Mouse (Mus musculus): ENCODE results near the gene Pmepa1. TPM values are rescaled to one million over a fixed set of nuclear protein-coding genes. Genes with fewer than 3 reads are reported as not detected.

Gene Pmepa1
- polyA plus RNA-seq, 1 experiment from 2014 or later, result 4.1 TPM

DNA sequence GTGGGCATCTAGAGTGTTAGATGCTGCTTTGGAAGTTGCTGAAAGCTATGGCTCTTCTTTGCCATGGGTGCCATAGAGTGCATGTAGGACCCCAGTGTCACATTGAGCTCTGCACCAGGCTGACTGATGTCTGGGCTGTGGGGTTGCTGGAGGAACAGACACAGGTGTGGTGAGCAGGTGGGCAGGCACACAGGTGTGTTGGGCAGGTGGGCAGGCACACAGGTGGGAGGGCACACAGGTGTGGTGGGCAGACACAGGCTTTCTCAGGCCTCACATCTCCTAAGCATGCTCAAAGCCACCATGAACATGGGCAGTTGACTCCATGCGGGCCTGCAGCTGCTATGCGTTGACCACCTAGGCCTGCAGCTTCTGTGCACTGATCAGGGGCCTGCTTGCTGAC lies 16.2 kb upstream of the Pmepa1 start:
- ATAC-seq (replicated peaks), result no peak
- H3K4me2 ChIP-seq, result no peak overlapping the region
- no peak overlapping the region for H3K4me3 ChIP-seq
- no peak overlapping the region for H3K9ac ChIP-seq
- H3K27ac ChIP-seq, result no peak overlapping the region
- H3K9me3 ChIP-seq, result no peaks in the 10 kb centered on the region
- 0 out of 2 replicates have a peak, but pooled peaks cover 2% of the 10 kb centered on the region for H3K4me1 ChIP-seq
- no peaks in the 10 kb centered on the region for H3K27me3 ChIP-seq (replicated peaks)
- 89% methylated on average over 2 of the region's 2 CpGs for WGBS
- H3K36me3 ChIP-seq (replicated peaks), result no peaks in the 10 kb centered on the region

GRCm38 (mm10) chr2:173290981-173291380 lies 14.6 kb upstream of the Pmepa1 start:
- WGBS, result 94% methylated on average over 11 of the region's 11 CpGs
- Histone ChIP-seq H3K36me3 (replicated peaks) (no peaks in the 10 kb centered on the region), H3K27me3 (replicated peaks) (no peaks in the 10 kb centered on the region), H3K4me1 (0 out of 2 replicates have a peak, but pooled peaks cover 2% of the 10 kb centered on the region), H3K4me2 (no peak overlapping the region), H3K27ac (no peak overlapping the region), H3K4me3 (no peak overlapping the region), H3K9ac (no peak overlapping the region), H3K9me3 (no peaks in the 10 kb centered on the region)
- no peak for ATAC-seq (replicated peaks)

- 91% methylated on average over 3 of the region's 3 CpGs for WGBS
- H3K27me3 ChIP-seq (replicated peaks), result no peaks in the 10 kb centered on the region
- H3K4me1 ChIP-seq, result 0 out of 2 replicates have a peak, but pooled peaks cover 2% of the 10 kb centered on the region
- H3K9ac ChIP-seq, result no peak overlapping the region
- ATAC-seq (replicated peaks), result no peak
- no peak overlapping the region for H3K27ac ChIP-seq
- no peaks in the 10 kb centered on the region for H3K9me3 ChIP-seq
- no peak overlapping the region for H3K4me3 ChIP-seq
- H3K36me3 ChIP-seq (replicated peaks), result no peaks in the 10 kb centered on the region
- H3K4me2 ChIP-seq, result no peak overlapping the region
These were observed 13.6 kb upstream of the Pmepa1 start for GRCm38 (mm10) chr2:173289928-173290327.

DNA sequence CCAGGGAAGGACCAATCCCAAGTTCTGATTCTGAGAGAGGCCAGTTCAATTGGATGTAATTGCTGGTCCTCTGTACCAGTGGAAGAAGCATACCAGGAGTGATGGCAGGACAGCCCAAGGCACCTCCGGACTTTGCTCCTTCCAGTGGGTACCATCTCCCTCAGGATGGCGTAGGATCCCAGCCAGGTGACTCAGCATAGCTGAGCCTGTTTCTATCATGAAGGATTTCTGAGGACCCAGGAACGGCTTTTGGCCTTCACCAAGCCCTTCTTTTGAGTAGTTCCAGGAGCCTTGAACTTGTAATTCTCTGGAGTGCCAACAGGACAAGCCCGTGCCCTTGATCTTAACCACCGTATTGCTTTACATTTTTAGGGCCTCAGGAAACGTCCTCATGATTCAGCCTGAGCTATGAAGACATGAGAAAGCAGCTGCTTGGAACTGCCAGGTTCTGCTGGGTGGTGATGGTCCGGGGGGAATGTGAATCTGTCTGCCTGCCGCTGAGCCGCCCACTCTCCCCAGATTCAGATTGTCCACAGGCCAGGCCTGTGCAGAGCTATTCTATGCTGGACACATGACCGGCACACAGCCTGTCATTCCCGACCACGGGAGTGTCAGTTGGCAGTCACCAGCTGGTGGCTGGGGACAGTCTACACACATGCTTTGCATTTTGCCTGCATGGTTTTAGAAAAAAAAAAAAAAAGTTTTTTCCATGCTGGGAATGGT lies 9.6 kb upstream of the Pmepa1 start:
- no peak overlapping the region for H3K9ac ChIP-seq
- H3K27me3 ChIP-seq (replicated peaks), result no peaks in the 10 kb centered on the region
- no peak overlapping the region for H3K27ac ChIP-seq
- no peak overlapping the region for H3K4me3 ChIP-seq
- 90% methylated on average over 12 of the region's 12 CpGs for WGBS
- no peak overlapping the region for H3K4me2 ChIP-seq
- H3K36me3 ChIP-seq (replicated peaks), result no peaks in the 10 kb centered on the region
- H3K9me3 ChIP-seq, result no peaks in the 10 kb centered on the region
- ATAC-seq (replicated peaks), result no peak
- H3K4me1 ChIP-seq, result no peaks in the 10 kb centered on the region

GRCm38 (mm10) chr2:173284771-173285170 lies 8.4 kb upstream of the Pmepa1 start:
- Histone ChIP-seq H3K4me2 (no peak overlapping the region), H3K36me3 (replicated peaks) (no peaks in the 10 kb centered on the region), H3K9ac (no peak overlapping the region), H3K4me3 (no peak overlapping the region), H3K27ac (no peak overlapping the region), H3K9me3 (no peaks in the 10 kb centered on the region), H3K27me3 (replicated peaks) (no peaks in the 10 kb centered on the region), H3K4me1 (no peaks in the 10 kb centered on the region)
- 90% methylated on average over 6 of the region's 6 CpGs for WGBS
- ATAC-seq (replicated peaks), result no peak

DNA sequence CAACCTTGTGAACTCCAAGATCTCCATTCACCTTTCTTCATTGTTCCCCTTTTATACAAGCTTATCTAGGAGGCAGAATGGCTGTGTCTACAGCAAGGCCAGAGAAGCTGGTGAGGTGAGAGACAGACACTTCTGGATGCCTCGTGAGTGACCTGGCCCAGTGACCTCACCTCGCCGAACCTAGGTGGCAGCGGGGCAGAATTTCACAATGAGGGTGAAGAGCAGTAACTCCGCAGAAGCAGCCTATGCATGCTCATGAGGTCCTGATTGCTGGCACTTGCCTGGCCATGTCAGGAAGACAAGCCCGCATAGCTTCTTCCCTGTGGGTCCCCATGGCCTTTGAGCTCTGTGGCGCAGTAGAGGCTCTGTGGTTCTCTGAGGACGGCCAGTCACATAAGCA lies 5.9 kb upstream of the Pmepa1 start:
- no peaks in the 10 kb centered on the region for H3K36me3 ChIP-seq (replicated peaks)
- H3K9ac ChIP-seq, result no peak overlapping the region
- no peak overlapping the region for H3K27ac ChIP-seq
- H3K4me2 ChIP-seq, result no peak overlapping the region
- ATAC-seq (replicated peaks), result no peak
- 0 out of 2 replicates have a peak, but pooled peaks cover 1% of the 10 kb centered on the region for H3K4me1 ChIP-seq
- 87% methylated on average over 8 of the region's 8 CpGs for WGBS
- H3K9me3 ChIP-seq, result no peaks in the 10 kb centered on the region
- H3K27me3 ChIP-seq (replicated peaks), result no peaks in the 10 kb centered on the region
- H3K4me3 ChIP-seq, result no peak overlapping the region

DNA sequence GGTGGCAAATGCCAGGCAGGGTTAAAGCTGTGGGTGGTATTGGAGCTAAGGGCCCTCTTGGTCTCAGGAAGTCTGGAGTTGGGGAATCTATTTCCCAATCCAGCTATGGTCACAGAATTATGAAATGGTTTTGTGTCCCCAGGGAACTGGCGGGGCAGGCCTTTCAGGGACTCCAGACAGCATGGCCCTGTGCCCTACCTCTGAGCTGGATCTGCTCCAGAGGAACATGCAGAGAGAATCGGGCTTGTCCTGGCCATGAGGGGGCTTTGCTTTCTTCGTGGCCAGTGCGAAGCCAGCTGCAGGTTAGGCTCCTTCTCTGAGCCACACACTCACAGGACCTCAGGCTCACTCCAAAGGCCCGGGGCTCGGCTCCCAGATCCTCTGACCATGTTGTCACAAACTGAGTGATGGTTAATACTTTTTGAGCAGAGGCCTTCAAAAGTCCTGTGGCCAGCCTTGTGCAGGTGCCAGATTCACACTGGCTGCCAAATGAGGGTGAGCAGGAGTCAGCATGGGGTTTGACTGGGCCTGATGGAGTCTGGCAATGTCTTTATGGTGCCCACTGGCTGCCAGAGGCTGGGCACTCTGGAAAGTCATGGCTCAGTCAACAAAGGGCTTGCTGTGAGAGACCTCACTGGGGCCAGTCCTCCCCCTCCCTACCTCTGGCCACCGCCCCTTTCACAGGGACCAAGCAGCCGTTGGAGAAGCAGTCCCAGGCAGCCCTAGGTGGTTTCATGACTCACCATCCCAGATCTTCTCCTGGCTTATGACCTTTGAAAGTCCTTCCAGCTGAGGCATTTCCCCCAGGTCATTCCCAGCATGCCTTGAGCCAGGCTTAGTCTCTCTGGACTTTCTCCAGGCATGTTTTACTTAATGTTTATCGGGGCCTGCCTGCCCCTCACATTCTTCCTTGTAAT lies 4.9 kb upstream of the Pmepa1 start:
- ATAC-seq (replicated peaks), result no peak
- Histone ChIP-seq H3K9ac (no peak overlapping the region), H3K4me1 (peaks cover 8% of the 10 kb centered on the region), H3K36me3 (replicated peaks) (no peaks in the 10 kb centered on the region), H3K9me3 (no peaks in the 10 kb centered on the region), H3K27me3 (replicated peaks) (no peaks in the 10 kb centered on the region), H3K4me2 (no peak overlapping the region), H3K4me3 (no peak overlapping the region), H3K27ac (no peak overlapping the region)
- 67% methylated on average over 9 of the region's 9 CpGs for WGBS

DNA sequence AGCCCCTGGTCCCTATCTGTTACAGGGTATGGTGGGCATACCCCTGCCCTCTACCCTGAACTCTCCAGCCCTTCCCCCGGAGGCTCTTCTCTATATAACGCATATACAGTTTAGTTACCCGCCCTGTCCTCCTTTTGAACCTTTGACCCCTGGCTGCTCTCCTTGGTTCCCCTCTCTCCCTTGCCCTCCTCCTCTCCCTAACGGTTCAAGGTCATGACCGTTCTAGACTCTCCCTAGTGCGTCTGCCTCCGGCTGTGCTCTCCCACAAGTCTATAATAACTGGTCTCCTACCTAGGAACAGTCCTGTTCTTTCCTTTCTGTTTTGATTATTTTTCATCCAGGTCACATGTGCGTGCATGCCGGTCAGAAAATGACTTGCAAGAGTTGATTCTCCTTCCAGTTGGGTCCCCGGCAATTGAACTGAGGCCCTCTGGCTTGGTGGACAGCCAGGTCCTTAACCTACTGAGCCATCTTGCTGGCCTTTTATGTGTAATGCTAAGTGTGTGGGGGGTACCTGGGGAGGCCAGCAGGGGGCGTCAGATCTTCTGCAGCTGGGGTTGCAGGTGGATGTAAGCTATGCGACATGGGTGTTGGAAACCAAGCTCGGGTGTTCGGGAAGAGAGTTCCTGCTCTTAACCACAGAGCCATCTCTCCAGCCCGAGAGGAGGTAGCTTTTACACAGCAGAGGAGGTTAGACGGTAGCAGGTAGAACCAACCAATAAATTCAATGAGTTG lies 2.7 kb upstream of the Pmepa1 start:
- no peak overlapping the region for H3K4me2 ChIP-seq
- no peaks in the 10 kb centered on the region for H3K9me3 ChIP-seq
- ATAC-seq (replicated peaks), result no peak
- H3K27ac ChIP-seq, result no peak overlapping the region
- H3K27me3 ChIP-seq (replicated peaks), result no peaks in the 10 kb centered on the region
- H3K4me3 ChIP-seq, result no peak overlapping the region
- no peaks in the 10 kb centered on the region for H3K36me3 ChIP-seq (replicated peaks)
- H3K9ac ChIP-seq, result no peak overlapping the region
- WGBS, result 78% methylated on average over 16 of the region's 16 CpGs
- peaks cover 19% of the 10 kb centered on the region for H3K4me1 ChIP-seq

DNA sequence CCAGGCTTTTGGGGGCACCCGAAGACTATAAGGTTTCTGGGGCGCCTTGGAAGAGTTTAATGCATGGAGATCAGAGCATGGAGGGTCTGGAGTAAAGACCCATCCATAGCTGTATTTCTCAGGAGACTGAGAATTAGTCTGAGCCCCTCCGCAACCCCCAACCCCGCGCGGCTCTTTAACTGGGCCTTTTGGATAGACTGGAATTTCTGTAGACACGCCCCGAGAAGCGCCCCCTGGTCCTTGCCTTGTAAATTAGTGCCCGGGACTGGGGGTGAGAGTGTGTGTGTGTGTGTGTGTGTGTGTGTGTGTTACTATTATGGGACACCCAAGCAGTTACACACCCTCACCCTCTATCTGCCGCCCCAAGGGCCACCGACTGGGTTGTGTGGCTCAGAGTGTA lies 526 bp upstream of the Pmepa1 start:
- no peaks in the 10 kb centered on the region for H3K36me3 ChIP-seq (replicated peaks)
- no peaks in the 10 kb centered on the region for H3K9me3 ChIP-seq
- peak overlapping the region; percentile 91 for H3K4me3 ChIP-seq
- H3K4me1 ChIP-seq, result peaks cover 38% of the 10 kb centered on the region
- ATAC-seq (replicated peaks), result peak; percentile 41
- peak overlapping the region; percentile 94 for H3K9ac ChIP-seq
- H3K27me3 ChIP-seq (replicated peaks), result no peaks in the 10 kb centered on the region
- peak overlapping the region; percentile 64 for H3K4me2 ChIP-seq
- WGBS, result 6% methylated on average over 12 of the region's 12 CpGs
- peak overlapping the region; percentile 79 for H3K27ac ChIP-seq

DNA sequence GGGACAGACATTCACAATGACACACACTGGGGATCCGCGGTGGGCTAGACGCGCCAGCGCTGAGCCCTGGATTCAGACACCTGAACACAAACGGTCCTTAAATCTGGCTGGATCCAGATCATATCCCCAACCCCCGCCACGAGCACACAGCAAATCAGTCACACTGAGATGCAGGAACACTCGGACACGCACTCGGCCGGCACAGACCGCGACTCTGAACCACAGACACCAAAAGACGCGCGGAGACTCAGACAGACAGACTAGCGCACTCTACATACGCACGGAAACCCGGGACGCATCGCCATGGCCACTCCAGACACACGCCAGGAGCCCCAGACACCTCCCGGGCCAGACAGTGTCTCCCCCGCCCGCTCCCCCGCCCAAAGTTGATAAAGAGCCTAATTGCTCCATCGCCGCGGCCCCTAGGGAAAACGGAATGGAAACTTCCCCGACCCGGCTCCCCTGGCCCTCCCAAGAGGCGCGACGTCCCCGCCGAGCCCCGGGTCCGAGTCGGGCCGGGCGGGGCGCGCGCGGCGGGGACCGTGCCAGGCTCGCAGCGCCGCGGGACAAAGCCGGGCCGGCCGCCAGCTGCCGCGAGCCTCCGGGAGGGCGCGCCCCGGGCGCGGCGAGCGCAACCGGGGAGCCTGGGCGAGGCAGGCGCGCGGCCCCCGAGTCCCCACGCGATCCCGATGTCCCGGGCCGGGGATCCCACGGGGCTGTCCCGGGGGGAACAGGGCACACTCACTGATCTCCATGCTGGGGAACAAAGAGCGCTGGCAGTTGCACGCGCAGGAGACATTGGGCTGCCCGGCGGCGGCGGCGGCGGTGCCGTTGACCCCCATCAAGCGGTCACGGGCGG lies 761 bp downstream of the Pmepa1 start:
- ATAC-seq (replicated peaks), result peak; percentile 27
- Histone ChIP-seq H3K9me3 (no peaks in the 10 kb centered on the region), H3K9ac (peak overlapping the region; percentile 94), H3K36me3 (replicated peaks) (no peaks in the 10 kb centered on the region), H3K4me1 (peaks cover 48% of the 10 kb centered on the region), H3K27ac (peak overlapping the region; percentile 79), H3K4me2 (peak overlapping the region; percentile 64), H3K27me3 (replicated peaks) (no peaks in the 10 kb centered on the region), H3K4me3 (peak overlapping the region; percentile 91)
- under 1% methylated on average over 85 of the region's 93 CpGs for WGBS

Data from midbrain, embryonic 15.5 days (tissue).